Mouse (Mus musculus) cortical plate, adult 2 months (tissue): Measurements from ENCODE around the gene Prr13. TPM values are rescaled to one million over a fixed set of nuclear protein-coding genes. Genes with fewer than 3 reads are reported as not detected.

ENCODE experiments used
- H3K27ac ChIP-seq: fragments of 200-500 bp; 2 replicates; pipeline ENCODE4 v1.5.1; 2012; ENCODE audit warnings: low read length, control low read depth, inconsistent platforms; ENCODE audit not compliant: insufficient read depth
- H3K4me1 ChIP-seq: fragments of 200-500 bp; 2 replicates; pipeline ENCODE4 v1.6.1; 2011; ENCODE audit warnings: low read length; ENCODE audit not compliant: control insufficient read depth, insufficient read depth
- H3K4me3 ChIP-seq: fragments of 200-500 bp; 2 replicates; pipeline ENCODE4 v1.5.1; 2011; ENCODE audit warnings: mild to moderate bottlenecking, low read length, control low read depth; ENCODE audit not compliant: insufficient read depth
- CTCF ChIP-seq: fragments of 200-500 bp; IDR thresholded peaks from 2 replicates; pipeline ENCODE4 v1.5.1; 2011; ENCODE audit warnings: mild to moderate bottlenecking, control low read depth, low read length; ENCODE audit not compliant: insufficient read depth; ENCODE audit errors: extremely low read depth
- POLR2A ChIP-seq: fragments of 200-500 bp; IDR thresholded peaks from 2 replicates; pipeline ENCODE4 v1.6.1; 2011; ENCODE audit warnings: mild to moderate bottlenecking, low read length, control low read depth; ENCODE audit not compliant: insufficient read depth; ENCODE audit errors: extremely low read depth
- polyA plus RNA-seq: library from polyadenylated mRNA; depleted of rRNA; stranded (reverse); fragments of >200 nt; gene quantifications from 2 replicates; pipeline ENCODE4 v1.2.3, GENCODE M21; 2012; rRNA removed

Prr13 gene
- 85.6 and 90.3 TPM in 2 replicates for polyA plus RNA-seq

DNA sequence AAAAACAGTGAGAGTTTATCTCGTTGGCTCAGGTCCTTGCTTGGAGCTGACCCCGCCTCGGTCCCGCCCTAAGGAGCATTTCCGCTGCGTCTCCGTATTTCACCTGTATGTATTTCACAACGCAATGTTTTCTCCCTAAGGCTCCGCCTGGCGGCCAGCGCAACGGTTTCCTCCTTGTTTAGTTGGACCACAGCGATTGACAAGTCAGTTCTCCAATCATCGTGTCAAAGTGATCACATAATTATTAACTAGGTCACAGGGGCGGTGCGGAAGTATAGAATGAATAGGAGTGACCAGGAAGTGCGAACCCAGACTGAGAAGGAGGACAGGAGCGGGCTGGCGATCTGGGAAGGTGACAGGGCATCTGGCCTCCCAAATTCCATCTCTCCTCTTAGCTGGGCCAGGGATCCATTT, at the start of gene Prr13:
Gene Prr13 (plus strand): TSS at position 125 of the 414 bp plus-strand sequence.
- Histone ChIP-seq H3K4me1 (no peaks in the 10 kb centered on the region), H3K27ac (no peak within 1 kb of the TSS), H3K4me3 (peak within 1 kb of the TSS; percentile 54)
- TF ChIP-seq CTCF: peak; percentile 52
- peak; percentile 63; the same call in 1 of the 2 replicates for TF ChIP-seq POLR2A

DNA sequence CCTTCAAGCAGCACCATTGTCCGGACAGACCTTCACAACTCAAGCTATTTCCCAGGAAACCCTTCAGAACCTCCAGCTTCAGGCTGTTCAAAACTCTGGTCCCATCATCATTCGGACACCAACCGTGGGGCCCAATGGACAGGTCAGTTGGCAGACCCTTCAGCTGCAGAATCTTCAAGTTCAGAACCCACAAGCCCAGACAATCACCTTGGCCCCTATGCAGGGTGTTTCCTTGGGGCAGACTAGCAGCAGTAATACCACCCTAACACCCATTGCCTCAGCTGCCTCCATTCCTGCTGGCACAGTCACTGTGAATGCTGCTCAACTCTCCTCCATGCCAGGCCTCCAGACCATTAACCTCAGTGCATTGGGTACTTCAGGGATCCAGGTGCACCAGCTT, 49.5 kb upstream of the Prr13 start:
- Histone ChIP-seq H3K4me1 (peaks cover 6% of the 10 kb centered on the region), H3K4me3 (no peak overlapping the region), H3K27ac (no peak overlapping the region)
- TF ChIP-seq POLR2A: no peak

DNA sequence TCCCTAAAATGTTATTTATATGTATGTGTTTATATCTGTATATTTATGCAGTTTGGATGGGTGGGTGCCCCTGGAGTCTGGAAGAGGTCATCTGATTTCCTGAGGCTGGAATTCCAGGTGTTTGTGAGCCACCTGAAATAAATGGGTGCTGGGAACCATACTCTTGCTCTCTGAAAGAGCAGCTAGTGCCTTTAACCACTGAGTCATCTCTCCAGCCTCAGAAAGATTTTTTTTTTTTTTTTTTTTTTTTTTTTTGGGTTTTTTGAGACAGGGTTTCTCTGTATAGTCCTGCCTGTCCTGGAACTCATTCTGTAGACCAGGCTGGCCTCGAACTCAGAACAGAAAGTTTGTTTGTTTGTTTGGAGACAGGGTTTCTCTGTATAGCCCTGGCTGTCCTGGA, 47.8 kb upstream of the Prr13 start:
- Histone ChIP-seq H3K27ac (no peak overlapping the region), H3K4me3 (no peak overlapping the region), H3K4me1 (peaks cover 6% of the 10 kb centered on the region)
- TF ChIP-seq CTCF: no peak
- no peak for TF ChIP-seq POLR2A

DNA sequence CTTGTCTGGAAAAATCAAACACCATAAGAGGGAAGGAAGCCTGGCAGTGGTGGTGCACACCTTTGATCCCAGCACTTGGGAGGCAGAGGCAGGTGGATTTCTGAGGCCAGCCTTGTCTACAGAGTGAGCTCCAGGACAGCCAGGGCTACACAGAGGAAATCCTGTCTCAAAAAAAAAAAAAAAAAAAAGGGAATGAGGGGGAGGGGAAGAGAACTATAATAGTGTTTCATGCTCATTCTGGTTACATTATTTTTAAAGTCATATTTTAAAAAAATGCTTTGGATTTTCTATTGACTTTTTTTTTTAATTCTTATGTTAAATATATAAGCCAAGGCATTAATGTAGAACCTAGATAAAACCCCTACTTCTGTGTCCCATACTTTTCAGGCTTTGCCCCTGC, 45.1 kb upstream of the Prr13 start:
- TF ChIP-seq CTCF (no peak), POLR2A (no peak)
- H3K4me1 ChIP-seq: peaks cover 5% of the 10 kb centered on the region
- no peak overlapping the region for H3K4me3 ChIP-seq
- H3K27ac ChIP-seq: no peak overlapping the region

DNA sequence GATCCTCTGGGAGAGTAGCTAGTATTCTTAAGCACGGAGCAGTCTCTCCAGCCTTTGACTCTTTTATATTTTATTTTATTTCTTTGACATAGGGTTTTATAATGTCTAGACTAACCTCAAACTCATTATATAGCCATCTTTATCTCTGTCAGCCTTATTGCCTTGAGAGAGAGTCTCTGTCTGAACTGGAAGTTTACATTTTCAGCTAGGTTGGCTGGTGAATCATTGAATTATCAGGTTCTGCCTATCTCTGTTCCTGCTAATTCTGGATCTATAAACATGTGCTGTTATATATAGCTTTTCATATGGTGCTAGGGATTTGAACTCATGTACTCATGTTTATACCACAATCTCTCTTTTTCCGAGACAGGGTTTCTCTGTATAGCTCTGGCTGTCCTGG, 41.3 kb upstream of the Prr13 start:
- Histone ChIP-seq H3K4me1 (no peaks in the 10 kb centered on the region; the same call in 1 of the 2 replicates), H3K4me3 (no peak overlapping the region), H3K27ac (no peak overlapping the region)
- no peak for TF ChIP-seq POLR2A
- no peak for TF ChIP-seq CTCF

DNA sequence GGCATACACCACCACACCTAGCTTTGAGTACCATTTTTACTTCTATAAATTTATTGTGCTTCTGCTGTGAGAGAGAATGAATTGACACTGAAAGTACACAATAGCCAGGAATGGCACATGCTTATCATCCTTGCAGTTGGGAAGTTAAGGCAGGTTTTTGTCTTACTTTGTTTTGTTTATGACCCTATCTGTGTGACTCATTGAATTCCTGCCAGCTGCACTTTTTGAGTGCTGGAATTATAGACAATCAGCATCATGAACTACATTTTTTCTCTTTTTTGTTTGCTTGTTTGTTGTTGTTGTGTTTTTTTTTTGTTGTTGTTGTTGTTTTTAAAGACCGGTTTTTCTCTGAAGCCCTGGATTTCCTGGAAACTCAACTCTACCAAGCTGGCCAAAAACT, 37.8 kb upstream of the Prr13 start:
- H3K4me3 ChIP-seq: no peak overlapping the region
- H3K4me1 ChIP-seq: no peaks in the 10 kb centered on the region; the same call in 1 of the 2 replicates
- TF ChIP-seq POLR2A (no peak), CTCF (no peak)
- H3K27ac ChIP-seq: no peak overlapping the region

DNA sequence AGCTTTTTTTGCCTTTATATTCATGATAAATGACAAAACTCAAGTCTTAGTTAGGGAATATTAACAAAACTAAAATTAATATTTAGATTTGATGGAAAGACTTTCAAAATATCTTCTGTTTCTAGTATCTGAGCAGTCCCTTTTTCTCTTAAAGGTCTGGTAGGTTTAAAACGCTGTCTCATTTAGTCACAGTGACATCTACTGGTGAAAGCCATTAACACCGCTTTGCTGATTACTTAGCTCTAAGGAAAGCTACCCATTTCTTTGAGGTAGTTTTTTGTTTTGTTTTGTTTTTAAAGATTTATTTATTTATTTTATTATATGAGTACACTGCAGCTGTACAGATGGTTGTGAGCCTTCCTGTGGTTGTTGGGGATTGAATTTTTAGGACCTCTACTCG, 37.4 kb upstream of the Prr13 start:
- Histone ChIP-seq H3K4me3 (no peak overlapping the region), H3K27ac (no peak overlapping the region), H3K4me1 (no peaks in the 10 kb centered on the region; the same call in 1 of the 2 replicates)
- no peak for TF ChIP-seq POLR2A
- no peak for TF ChIP-seq CTCF

DNA sequence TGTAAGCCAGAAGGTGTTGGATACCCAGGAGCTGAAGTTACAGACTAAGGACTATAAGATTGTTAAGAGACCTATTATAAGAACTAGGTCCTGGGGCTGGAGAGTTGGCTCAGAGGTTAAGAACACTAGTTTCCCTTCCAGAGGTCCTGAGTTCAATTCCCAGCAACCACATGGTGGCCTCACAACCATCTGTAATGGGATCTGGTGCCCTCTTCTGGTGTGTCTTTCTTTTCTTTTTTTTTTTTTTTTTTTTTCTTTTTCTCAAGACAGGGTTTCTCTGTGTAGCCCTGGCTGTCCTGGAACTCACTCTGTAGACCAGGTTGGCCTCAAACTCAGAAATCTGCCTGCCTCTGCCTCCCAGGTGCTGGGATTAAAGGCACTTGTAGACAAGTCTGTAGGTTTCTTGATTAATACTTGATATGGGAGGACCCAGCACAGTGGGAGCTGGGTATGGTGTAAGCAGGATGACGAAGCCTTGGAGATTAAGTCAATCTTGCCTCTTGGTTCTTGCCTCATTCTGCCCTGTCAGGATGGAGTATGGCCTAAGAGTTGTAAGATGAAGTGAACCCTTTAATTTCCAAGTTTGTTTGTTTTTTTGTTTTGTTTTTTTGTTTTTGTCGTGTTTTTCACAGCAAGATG, 35.1 kb upstream of the Prr13 start:
- H3K4me1 ChIP-seq: no peaks in the 10 kb centered on the region; the same call in 1 of the 2 replicates
- no peak overlapping the region for H3K4me3 ChIP-seq
- no peak for TF ChIP-seq CTCF
- no peak for TF ChIP-seq POLR2A
- no peak overlapping the region for H3K27ac ChIP-seq

DNA sequence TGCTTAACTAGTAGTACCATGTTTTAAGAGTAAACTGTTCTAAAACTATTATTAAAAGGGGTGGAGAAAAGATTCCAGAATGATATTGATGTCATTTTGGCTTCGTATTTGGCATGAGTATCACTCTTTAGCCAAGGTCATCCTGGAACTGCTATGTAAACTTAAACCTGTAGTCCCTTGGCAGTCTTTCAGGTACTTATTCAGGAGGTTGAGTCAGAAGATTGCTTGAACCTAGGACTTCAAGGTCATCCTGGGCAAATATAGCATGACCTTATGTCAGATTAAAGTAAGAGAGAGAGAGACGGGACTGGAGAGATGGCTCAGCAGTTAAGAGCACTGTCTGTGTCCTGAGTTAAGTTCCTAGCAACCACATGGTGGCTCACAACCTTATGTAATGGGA, 34.2 kb upstream of the Prr13 start:
- TF ChIP-seq CTCF: no peak
- TF ChIP-seq POLR2A: no peak
- H3K27ac ChIP-seq: no peak overlapping the region
- no peak overlapping the region for H3K4me3 ChIP-seq
- no peaks in the 10 kb centered on the region for H3K4me1 ChIP-seq

DNA sequence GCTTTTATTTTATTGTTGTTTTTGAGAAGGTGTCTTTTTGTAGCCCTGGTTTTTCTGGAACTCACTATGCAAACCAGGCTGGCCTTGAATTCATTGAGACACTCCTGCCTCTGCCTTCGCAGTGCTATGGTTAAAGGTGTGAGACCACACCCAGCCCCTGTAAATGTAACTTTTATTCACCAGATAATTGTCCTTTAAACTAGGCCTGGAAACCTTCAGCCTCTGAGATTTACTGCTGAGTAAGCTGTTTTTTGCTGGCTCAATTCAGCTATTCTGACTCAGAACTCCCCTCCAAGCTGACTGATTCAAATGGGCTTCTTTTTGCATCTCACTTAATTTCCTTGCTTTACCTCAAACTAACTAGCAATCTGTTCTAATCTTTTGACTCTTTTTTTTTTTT, 31.9 kb upstream of the Prr13 start:
- Histone ChIP-seq H3K4me1 (no peaks in the 10 kb centered on the region), H3K27ac (no peak overlapping the region), H3K4me3 (no peak overlapping the region)
- no peak for TF ChIP-seq POLR2A
- TF ChIP-seq CTCF: no peak
